Mouse (Mus musculus) layer of hippocampus, postnatal 36 days (tissue): ENCODE measurements at regions not wholly inside any gene's neighbourhood (a gene's known extent, or its start where the extent isn't known, plus 50 kb on each side); places are given as distances from the start of the nearest gene placed in this dataset.

Source experiments
- DNase-seq, 2 experiments: peaks; one replicate each; pipeline ENCODE4 v3.0.0; 2022

DNA sequence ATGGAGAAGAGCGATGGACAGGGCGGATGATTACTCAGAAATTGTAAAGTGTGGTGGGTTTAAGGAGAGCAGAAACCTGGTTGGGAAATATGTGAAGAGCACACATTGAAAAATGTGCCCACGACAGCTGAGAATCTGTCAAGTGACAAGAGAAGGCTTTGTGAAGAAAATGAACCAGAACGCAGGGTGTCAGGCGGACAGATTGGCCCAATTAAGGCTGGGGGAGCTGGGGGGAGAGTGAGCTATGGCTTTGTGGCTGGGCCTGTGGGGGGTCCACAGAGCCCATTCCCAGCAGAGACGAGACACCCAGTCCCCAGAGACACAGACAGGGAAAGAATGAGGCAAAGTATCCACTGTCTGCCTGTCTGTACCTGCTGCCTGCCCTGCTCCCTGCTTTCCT lies 153.3 kb downstream of the Shq1 start:
- no peak for DNase-seq

DNA sequence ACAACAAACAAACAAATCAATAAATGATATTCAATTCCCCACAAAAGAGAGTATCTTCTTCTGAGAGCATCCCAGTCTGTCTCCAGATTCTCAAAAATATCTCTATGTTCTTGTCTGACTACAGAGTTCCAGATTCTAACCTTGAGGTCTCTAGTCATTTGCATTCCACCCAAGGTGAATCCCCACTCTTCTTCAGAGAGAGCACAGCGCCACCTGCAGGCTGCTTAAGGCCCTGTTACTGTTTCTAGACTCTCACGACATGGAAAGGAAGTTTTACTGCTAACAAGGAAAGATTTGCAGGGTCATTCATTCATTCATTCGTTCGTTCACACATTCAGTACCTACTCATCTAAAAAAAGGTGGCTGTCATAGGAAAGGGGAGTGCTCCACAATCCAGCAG lies 158.3 kb downstream of the Shq1 start:
- no peak for DNase-seq

DNA sequence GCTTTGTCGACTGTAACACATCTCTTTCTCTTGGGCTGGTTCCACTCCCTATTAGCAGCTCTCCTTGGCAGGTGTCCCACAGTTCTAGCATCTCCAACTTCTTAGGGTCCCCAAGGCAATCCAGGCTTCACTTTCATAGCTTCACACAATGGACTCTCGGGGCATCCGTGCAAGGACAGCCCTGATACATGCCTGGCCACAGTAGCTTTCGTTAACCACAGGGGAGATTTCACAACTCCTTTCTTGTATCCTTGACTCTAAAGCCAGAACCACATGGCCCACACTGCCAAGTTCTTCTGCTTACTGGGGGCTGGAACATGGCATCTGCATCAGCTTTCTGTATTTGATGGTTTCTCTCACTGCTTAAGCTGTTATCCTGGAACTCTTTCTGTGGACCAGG lies 160.3 kb downstream of the Shq1 start:
- no peak for DNase-seq

DNA sequence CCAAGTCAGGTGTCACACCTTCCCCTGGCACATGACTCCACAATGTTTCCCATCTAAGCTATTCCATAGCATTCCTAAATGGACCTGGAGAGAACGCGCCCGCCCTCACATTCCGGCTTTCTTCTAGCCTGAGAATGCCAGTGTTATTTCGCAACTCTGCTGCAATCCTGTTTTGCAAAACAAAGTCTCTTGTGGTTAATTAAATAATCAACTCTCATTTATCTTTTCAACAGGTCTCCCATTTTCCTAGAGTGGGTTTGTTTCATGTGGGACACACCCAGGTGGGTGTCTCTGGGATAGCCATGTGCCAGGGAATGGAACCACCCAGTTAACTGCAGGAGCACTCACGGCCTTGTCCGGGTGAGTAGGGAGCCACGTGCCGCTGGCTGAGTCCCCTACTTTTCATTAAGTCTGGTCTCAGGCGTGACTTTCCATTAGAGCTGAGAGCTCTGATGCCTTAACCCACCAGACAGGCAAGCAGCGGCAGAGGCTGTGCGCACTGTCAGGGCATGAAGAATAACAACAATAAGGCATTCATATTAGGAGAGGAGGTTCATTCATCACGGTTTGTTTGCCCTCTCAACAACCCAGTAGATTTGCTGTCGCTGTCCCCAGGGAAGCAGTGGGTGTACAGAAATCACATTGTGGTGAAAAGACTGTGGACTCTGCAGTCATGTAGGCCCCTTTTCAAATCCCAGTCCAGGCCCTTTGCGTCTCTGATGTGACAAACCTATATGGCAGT lies 165.3 kb downstream of the Shq1 start:
- DNase-seq = no peak

DNA sequence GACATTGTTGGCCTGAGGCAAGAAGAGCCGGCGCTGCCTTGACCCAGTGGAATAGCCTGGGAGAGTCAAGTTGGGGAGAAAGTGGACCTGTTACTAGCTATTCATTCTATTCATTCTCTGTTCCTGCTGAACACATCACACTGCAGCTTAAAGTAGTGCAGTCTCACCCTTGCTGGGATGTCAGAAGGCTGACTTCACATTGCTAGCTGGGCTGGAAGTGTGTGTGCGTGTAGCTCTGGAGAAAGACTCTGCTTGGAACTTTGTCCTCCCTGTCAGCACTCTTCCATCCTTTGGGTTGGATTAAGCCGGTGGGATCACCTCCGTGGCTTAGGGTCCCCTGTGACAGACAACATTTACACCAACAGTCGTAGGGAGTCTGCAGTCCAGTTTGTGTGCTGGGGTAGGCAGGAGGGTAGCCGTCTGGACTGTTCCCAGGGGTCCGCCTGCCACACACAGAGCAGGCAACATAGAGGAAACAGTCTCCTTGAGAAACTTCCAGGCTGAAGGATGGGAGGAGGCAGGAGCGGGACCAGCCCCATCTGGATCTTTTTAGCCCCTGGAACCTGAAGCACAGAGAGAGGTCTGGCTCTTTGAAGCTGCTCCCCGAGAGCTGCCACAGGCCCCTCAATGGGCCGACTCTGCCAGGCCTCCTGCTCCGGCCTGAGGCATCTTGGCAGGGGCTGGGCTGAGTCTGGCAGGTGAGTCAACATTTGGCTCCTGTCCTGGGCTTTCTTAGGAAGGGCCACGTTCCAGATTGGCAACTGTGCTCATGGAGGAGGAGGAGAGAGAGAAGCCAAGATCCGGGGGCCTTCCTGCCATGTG lies 167.8 kb downstream of the Shq1 start:
- DNase-seq = peak in 1 of 2 experiments; percentile 26

DNA sequence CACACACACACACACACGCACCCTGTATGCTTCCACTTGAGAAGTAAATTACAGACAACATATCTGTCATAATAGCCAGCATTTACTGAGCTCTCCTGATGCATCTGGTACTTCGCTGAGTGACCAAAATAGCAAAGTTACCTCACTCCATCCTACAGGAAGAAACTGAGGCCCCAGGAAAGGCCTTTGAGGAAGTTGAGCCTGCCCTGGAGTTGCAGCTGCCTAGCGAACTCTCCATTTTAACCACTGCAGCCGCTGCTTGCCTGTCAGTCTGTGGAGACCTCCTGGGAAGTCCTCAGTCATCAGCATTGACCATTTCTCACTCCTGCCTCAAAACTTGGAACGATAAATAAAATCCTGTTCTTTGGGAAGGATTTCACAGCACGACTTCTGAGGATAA lies 168.8 kb downstream of the Shq1 start:
- no peak for DNase-seq

DNA sequence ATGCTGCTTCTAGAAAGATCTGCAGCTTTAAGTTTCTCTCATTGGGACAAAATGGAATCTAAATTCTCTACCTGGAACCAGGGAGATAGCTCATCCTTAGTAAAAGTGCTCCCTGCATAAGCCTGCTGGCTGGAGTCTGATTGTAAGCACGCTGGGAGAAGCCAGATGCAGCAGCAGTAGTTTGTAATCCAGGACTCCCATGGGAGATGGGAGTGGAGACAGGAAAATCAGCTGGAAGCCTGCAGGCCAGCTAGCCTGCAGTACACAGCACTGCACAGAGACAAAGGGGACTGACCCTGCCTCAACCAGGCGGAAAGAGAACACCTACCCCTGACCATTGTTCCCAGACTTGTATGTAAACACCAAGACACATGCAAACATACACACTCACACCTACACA lies 170.2 kb downstream of the Shq1 start:
- DNase-seq = no peak

DNA sequence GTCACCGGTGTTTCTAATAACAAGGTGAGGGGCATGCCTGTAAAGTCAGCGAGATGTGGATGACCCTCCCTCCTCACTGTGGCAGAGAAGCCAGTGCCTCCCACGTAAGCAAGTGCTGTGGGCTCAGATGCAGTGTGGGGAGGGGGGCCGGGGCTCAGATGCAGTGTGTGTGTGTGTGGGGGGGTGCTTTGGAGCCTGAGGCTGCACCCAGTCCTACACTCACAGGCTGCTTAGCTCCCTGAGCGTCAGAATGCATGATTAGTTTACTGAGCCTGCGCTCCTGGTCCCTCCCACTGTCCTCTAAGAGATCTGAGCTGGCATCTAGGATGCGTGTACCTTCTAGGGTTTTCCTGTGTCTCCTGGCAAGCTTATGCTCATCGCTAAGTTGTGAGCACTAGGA lies 170.9 kb downstream of the Shq1 start:
- DNase-seq = no peak

DNA sequence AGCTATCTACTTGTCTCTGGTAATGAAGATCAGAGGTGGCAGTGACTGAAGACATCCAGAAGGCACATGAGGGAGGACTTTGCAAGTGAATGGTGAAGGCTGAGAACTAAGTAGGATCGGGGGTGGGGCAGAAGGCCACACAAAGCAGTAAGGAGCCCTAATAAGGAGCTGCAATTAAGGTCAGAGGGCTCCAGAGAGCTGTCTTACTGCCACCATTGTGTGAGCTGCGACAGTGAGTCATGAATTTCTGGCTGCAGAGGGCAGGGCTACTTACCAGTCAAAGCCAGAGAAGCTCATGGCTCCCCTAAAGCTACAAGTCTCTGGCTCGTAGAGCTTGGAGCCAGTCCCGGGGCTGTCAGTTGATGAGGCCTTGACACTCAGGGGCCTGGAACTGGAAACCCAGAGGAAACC lies 172.1 kb downstream of the Shq1 start:
- DNase-seq = no peak

DNA sequence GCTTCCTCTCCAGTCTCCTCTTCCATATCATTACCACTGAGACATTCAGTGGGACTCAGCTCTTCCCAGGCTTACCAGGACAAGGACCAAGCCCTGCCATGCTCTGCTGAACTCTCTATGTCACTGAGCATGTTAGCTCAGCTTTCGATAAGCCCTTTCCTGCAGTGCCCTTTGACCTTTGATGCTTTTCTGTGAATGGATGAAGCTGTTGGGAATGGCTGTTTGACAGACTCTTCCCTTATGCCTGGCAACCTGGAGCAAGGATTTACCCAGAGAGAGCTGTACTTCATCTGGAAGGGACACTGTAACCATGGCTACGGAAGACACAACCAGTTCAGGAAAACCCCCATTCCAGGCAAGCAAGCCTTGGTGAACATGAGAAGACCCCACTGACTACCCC lies 172.8 kb downstream of the Shq1 start:
- DNase-seq = no peak

DNA sequence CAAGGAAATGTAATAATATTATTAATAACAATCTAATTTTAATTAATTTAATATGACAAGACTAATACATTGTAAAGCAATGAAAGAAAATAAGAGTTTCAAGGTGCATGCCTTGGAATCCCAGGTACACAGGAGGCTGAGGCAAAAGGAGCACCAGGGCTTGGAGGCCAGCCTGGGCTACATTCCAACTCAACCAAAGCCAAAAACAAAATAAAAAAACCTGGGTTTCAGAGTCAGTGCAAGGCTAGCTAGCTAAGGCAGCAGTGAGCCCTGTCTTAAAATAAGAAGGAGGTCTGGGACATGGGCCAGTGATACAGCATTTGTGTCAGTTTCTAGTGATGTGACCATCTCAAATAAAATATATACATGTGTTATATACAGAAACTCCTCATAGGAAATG lies 174.8 kb downstream of the Shq1 start:
- DNase-seq = no peak

DNA sequence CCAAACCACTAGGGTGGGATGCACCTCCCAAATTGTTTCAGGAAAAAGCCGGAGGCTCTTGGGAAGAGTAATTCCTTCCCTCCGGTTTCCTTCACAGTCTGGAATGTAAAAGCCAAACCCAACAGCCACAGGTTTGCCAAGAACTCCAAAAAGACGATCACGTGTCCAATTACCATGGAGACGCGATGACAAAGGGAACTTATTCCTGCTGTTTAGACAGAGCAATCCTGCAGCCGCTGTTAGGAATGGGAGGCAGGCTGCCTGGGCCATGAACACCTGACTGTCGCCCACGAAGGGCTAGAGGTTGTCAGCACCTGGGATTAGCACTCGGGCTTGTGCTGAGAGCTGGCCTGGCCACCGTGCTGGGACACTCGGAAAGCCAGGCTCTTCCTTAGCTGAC lies 175.8 kb downstream of the Shq1 start:
- peak; percentile 28 to 37 for DNase-seq

DNA sequence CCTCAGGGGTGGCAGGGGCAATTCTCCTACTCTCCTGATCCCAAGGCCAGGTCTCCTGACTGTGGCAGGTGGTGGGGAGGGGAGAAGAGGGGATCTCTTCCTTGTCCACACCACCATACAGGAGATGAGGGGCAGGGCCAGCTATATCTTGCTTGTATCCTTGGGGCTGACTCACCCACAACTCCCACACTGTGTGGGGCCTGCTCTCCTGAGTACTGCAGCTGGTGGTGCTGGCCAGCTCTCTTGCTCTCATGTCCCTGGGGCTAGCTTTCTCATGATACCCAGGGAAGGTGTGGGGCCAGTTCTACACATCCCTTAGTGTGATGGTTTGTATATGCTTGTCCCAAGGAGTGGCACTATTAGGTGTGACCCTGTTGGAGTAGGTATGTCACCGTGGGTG lies 177.4 kb downstream of the Shq1 start:
- no peak for DNase-seq

DNA sequence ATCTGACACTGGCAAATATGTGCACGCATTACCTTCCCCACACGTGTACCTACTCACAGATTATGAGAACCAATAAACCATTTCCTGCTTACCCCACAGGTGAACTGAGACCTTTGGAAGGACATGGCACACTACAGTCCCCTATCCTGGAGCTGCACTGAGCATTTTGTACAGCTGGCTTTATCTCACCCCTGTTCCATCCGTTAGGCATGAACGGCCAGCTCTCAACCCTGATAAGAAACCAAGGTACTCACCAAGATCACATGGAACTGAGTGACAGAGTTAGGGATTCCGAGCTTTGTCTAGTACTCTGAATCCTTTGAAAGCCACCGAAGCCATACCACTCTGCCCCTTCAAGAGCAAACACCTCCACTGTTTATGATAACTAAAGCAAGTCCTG lies 179.1 kb downstream of the Shq1 start:
- no peak for DNase-seq

DNA sequence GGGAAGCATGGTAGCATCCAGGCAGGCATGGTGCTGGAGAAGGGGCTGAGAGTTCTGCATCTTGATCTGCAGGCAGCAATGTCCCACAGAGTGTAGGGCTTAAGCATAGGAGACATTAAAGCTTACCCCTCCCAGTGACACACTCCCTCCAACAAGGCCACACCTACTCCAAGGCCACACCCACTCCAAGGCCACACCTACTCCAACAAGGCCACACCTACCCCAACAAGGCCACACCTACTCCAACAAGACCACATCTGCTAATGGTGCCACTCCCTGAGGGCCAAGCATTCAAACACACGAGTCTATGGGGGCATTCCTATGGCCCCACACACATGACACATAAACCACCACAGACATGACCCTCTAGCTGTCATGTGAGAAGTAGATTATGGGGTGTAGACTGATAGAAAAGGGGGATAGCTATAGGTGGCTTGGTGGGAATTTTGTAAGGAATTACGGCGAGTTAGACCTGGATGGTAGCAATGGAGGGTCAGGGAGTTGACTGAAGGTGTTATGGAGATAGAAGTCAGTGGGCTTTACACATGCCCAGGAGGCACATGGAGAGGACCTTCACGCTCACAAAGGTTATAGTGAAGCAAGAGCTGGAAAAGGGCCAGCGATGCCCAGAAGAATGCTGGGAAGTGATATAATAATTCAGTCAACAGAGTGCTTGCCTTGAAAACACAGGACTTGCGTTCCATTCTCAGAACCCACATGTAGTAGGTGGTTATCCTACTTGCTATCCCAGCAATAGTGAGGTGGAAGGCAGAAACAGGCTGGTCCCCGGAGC lies 179.8 kb downstream of the Shq1 start:
- no peak for DNase-seq

DNA sequence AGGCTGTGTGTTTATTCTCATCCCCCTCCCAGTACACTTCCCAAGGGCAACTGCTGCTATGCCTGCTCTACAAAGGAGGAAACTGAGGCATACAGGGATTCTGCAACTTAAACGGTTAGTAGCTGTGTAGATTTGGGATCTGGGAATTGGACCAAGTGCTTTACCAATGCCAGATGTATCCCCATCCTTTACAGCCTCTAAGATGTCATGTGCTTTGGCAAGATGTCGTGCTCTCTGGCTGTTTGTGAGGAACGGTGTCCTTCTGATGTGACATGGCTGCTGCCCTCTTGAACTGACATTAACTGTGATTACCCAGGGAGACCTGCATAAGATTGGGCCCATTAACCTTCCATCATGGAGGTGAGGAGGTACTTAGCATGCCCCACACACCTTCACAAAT lies 187.1 kb downstream of the Shq1 start:
- no peak for DNase-seq

DNA sequence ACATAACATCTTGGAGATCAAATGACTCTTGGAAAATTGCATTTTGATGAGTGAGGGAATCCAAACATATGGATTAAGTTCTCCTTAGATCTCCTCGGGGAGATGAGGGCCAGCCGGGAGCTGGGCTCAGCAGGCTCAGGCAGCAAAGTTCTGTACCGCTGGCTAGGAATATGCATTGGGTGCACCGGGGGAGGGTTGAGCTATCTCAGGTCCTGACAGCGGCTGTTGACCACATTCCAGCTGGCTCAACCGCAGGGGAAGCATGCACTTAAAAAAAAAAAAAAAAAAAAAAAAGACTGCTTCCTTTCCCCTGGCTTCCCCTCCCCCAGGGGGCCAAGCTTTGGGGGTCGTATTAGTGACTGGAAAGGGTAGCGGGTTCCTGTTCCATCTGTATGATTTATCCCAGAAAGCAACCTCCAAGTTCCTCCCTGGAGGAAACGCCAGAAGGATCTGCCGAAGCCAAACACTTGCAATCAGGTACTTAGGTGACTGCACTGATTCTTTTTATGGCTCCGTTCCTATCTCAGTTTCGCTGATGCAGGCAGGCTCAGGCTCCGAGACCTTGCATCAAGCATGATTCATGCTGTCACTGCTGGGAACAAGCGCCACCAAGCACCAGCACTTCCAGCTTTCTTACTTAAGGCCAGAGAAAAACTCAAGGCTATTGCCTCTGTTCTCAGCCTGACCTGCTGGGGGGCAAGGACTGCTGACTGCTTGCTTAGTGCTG lies 187.7 kb downstream of the Shq1 start:
- no peak for DNase-seq

DNA sequence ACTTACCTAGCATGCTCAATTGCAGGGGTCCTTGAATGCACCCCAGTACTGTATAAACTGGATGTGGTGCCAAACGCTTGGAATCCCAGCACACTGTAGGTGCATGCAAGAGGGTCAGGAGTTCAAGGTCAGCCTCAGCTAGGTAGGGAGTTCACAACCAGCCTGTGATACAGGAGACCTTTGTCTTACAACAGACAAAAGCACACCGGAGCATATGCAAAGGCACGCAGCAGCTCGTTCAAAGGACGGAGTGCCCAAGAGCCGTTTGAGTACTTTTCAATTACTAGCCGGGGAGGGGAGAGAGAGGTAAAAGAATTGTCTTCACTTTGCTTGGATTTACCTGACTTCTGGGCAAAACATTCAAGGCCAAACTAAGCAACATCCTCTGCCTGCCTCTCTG lies 188.4 kb downstream of the Shq1 start:
- no peak for DNase-seq

DNA sequence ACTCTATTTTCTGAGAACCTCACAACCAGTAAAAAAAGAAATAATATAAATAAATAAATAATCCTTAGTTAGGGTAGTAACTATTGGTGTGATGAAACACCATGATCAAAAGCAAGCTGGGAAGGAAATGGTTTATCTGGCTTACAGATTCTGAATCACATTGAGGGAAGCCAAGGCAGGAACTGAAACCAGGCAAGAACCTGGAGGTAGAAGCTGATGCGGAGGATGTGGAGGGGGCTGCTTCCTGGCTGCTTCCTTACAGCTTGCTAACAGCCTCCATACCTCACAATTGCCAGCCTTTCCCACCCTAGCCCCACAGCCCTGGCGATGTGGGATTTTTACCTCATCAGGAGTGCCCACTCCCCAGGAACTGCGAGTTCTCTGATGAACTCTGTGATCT lies 190.4 kb downstream of the Shq1 start:
- DNase-seq = no peak

DNA sequence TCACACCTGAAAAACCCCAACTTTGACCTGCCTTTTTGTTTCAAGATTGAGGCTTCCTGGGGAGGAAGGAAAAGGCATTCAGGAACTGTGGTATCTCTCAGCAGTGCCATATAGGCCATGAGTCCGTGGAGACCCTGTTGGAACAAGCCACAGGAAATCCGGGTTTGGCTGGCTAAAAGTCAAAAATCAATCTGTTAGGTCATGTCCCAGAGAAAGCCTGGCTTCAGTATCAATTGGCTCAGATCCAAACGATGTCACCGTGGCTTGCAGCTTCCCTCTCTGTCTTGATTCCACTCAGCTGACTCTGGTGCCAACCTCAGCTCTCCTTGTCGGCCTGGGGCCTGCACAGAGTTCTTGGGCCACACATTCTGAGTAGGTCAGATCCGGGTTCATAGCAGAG lies 191.1 kb downstream of the Shq1 start:
- DNase-seq = no peak

DNA sequence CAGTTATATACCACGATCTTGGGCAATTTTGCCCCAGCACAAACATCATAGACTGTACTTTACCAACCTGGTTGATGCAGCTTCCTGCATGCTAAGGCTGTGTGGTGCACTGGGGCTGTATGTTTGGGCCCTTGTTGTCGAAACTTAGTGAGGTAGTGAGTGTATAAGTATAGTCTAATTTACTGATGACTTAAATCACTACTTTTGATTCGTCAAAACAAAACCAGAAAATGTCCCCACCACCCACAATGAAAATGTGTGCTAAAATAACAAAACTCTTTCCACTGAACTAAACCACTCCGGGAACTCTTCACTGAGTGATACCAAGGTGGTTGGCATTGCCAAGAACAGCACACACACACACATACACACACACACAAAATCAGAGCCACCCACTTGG lies 191.5 kb downstream of the Shq1 start:
- DNase-seq = no peak

DNA sequence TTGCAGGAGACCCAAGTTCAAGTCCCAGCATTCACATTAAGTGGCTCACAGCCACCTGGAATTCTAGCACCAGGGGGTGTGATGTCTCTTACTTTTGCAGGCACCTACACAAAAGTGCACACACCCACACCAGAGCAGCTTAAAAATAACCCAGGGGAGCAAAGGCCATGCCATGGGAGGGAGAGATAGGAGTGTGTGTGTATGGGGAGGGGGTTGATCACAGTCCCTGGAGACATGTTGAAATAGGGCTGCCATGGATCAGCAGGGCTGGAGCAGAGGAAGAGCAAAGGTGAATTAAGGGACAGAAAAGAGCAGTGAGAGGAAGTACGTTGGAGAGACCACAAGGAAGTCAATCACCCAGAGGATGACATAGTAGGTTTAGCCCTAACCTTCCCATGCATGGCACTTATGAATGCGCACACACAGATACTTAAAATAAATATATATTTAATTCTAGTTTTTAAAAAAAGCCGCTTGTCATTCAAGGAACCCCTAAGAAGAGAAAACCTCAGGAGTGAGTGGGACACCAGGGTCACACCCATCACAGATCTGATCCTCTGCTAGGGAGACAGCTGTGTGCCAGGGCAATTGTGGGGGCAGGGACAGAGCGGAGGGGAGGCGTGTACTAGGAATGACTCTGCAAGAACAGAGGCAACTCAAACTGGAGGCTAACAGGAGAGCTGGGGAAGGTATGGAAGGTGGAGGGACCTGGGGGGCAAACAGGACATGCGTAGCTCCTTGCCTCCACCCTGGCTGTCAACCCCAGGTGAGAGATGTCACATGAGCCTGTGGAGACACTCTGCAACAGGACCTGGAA lies 189.5 kb upstream of the Rybp start:
- no peak for DNase-seq
